Mouse (Mus musculus): Measurements from ENCODE around the gene Gna13.

DNA sequence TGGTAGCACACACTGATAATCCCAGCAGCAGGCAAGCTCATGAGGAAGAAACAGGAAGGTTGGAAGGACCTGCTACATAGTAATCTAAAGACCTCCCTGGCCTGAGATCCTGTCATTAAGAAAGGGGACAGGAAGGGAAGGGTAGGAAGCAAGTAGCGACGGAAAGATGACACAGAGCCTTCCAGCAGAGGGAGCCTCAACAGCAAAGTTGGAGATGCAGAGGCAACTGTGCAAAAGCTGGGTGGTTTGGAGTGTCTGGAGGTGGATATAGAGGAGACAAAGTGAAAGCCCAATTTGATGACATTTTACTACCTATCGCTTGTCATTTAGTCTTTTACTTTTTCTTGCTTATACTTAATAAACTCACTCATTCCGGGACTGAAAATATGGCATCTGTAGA, 45.7 kb upstream of the Gna13 start:
- TF ChIP-seq CTCF (IDR thresholded peaks at IDR 0.05; ENCODE audit: extremely low read depth, insufficient read length, insufficient replicate concordance, low read depth, low read length) (peak; percentile 72; the same call in 1 of the 2 replicates), POLR2A (IDR thresholded peaks at IDR 0.05; ENCODE audit: low read depth, low read length) (no peak)
